Mouse (Mus musculus) small intestine, adult 2 months (tissue): ENCODE measurements around the gene Fignl2.

Source experiments
- CTCF ChIP-seq: fragments of 200-500 bp; IDR thresholded peaks from 2 replicates; pipeline ENCODE4 v1.5.1; 2012; ENCODE audit warnings: low read depth, mild to moderate bottlenecking, control low read depth, inconsistent platforms, low read length, moderate library complexity, mixed read lengths; ENCODE audit not compliant: insufficient replicate concordance, insufficient read length; ENCODE audit errors: extremely low read depth
- POLR2A ChIP-seq: fragments of 200-500 bp; IDR thresholded peaks from 2 replicates; pipeline ENCODE4 v1.6.1; 2012; ENCODE audit warnings: low read depth, mild to moderate bottlenecking, control low read depth, inconsistent platforms, low read length, moderate library complexity

GRCm38 (mm10) chr15:101060280-101060852 lies 18.0 kb downstream of the Fignl2 start:
- no peak for TF ChIP-seq POLR2A
- no peak for TF ChIP-seq CTCF
